Mouse (Mus musculus): ENCODE measurements at regions not wholly inside any gene's neighbourhood (a gene's known extent, or its start where the extent isn't known, plus 50 kb on each side); places are given as distances from the start of the nearest gene placed in this dataset.
A peak's percentile ranks its signal among the peaks of the same experiment; 100 is the strongest.

- DNase-seq (ENCODE audit: low spot score in 2 of 2): no peak
Observed at GRCm38 (mm10) chr15:29026219-29026618, 822.7 kb downstream of the Dnah5 start.

GRCm38 (mm10) chr15:29038903-29039302 lies 835.4 kb downstream of the Dnah5 start:
- DNase-seq (ENCODE audit: low spot score in 2 of 2): no peak

- DNase-seq (ENCODE audit: low spot score in 2 of 2): no peak
Observed at GRCm38 (mm10) chr15:29051166-29051565, 847.6 kb downstream of the Dnah5 start.

- peak in 1 of 2 experiments; percentile 12 for DNase-seq (ENCODE audit: low spot score in 2 of 2)
Observed at GRCm38 (mm10) chr15:29051787-29052186, 848.2 kb downstream of the Dnah5 start.

- DNase-seq (ENCODE audit: low spot score in 2 of 2): no peak
Observed at GRCm38 (mm10) chr15:29061016-29061415, 857.5 kb downstream of the Dnah5 start.

GRCm38 (mm10) chr15:29069066-29069465 lies 865.5 kb downstream of the Dnah5 start:
- DNase-seq (ENCODE audit: low spot score in 2 of 2): no peak

- no peak for DNase-seq (ENCODE audit: low spot score in 2 of 2)
Observed at GRCm38 (mm10) chr15:29077748-29078147, 874.2 kb downstream of the Dnah5 start.

- DNase-seq (ENCODE audit: low spot score in 2 of 2): no peak
Observed at GRCm38 (mm10) chr15:29104541-29104940, 901.0 kb downstream of the Dnah5 start.

- no peak for DNase-seq (ENCODE audit: low spot score in 2 of 2)
Observed at GRCm38 (mm10) chr15:29146631-29147030, 943.1 kb downstream of the Dnah5 start.
